Mouse (Mus musculus) left cerebral cortex, postnatal 4 days (tissue): ENCODE measurements at regions not wholly inside any gene's neighbourhood (a gene's known extent, or its start where the extent isn't known, plus 50 kb on each side); places are given as distances from the start of the nearest gene placed in this dataset.

ENCODE experiments used
- DNase-seq: peaks from one replicate; pipeline ENCODE4 v3.0.0-alpha.2; 2022
- intact Hi-C: fragments of 180-260 bp; cut with DNase I; formaldehyde crosslinking; loops from one replicate; pipeline ENCODE4 v1.15.1; 2025

DNA sequence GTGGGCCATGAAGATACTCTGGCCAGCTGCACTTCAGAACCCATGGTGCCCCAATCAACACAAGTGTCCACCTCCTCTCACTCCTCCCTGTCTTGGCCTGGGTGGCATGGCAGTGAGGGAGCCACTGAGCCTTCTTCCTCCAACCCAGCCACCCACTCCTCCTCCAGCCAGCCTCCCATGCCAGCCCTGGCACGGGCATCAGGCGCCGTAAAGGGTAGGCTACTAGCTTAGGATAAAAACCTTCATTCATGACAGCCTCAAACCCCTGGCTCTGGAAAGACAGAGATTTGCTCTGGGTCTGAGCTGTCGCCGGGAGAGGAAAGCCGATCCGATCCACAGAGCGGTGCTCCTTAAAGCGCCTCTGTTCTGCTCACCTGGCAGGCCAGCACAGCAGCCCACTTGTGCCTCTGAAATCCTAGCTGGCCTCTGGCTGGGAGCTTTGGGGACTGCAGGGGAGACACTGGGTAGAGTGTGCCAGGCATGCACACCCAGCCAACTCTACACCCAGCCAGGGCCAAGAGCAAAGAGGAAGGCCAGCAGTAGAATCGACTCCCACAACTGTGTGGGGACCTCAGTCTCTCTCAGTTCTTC lies 268.2 kb upstream of the Zmiz1 start:
- DNase-seq, result peak; percentile 39
- intact Hi-C loops, result no loop called here

DNA sequence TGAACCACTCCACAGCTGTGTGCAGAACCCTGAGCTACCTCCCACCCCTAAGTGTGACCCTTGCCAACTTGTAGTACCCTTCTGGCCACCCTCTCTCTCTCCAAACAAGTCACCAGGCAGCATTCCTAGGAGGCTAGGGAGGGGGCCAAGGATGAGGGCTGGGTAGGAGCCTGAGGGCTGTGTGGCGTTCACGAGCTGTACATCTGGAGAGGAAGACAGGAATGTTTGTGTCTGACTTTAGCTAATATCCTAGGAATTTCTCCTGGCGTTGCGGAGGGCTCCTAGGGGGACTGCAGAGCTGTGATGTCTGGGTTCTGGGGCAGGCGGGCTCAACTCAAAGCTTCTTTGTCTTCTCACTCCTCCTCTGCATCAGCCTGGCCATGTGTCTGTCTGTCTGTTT lies 262.2 kb upstream of the Zmiz1 start:
- intact Hi-C loops, result no loop called here
- no peak for DNase-seq

DNA sequence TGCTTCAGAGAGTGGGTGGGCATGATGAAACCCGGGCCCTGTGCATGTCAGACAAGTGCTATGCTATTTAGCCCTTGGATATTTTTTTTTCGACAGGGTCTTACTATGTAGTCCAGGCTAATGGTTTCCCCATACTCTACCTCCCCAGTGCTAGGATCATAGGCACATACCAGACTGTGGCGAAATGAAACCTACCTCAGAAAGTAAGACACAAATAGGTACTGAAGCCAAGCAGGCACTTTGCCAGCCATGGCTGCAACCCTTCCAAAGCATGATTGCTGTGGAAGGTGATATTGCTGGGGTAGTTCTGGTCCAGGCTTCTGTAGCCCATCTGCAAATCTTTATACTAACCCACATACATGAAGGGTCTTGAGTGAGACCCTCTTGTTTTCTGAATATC lies 259.1 kb upstream of the Zmiz1 start:
- intact Hi-C loops, result no loop called here
- DNase-seq, result peak; percentile 26

DNA sequence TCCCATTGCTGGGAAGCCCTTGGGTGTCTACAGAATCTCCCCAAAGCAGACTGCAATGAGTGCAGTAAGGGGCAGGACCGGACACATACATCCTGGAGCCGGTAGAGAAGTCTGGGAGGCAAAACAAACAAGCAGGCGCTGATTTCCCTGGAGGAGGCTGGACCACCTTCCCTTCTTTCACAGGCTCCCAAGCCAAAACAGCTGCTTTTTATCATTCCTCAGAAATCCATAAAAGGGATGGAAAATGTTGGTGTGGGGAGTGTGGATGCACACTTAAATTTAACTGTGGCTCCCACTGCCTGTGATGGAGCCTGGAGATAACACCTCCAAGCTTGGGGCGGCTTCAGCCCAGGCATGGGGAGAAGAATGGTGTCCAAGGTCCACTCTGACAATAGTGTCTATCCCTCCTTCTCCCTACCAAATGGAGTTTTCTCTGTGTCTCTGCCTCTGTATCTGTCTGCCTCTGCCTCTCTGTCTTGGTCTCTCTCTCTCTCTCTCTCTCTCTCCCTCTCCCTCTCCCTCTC lies 258.3 kb upstream of the Zmiz1 start:
- no peak for DNase-seq
- intact Hi-C loops, result no loop called here

DNA sequence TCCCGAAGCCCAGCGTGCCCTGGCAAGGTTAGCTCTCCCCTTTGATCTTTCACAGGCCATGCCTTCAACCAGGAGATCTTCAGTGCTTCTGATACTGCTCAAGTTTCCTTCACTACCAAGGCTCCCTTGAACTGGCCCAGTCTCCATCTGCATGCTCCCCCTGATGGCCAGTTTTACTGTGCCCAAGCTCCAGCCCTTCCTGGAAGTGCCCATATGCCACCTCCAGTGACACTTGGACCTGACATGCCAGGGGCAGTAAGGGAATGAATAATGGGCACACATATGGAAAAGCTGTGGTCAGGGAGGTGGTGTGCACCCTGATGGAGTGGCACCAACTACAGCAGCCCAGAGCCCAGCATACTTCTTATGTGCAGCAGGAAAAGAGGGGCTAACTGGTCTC lies 256.7 kb upstream of the Zmiz1 start:
- intact Hi-C loops, result no loop called here
- DNase-seq, result no peak

DNA sequence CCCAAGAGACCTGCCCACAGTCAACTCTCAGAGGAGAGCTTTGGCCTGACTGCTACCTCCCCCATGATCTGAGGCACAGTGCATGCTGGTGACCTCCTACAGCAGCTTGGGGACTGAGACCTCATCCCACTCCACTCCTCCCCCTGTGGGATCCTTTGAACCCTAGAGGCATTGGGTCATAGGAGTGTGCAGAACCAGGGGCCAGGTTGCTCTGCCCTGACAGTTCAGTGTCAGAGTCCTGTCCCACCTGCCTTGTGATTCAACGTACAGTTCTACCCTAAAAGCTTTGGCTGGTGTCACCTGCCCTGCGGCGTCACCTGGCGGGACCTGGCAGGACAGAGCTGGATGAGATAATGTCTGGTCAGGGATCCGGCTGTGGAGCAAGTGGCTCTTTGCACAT lies 254.9 kb upstream of the Zmiz1 start:
- intact Hi-C loops, result no loop called here
- DNase-seq, result no peak

DNA sequence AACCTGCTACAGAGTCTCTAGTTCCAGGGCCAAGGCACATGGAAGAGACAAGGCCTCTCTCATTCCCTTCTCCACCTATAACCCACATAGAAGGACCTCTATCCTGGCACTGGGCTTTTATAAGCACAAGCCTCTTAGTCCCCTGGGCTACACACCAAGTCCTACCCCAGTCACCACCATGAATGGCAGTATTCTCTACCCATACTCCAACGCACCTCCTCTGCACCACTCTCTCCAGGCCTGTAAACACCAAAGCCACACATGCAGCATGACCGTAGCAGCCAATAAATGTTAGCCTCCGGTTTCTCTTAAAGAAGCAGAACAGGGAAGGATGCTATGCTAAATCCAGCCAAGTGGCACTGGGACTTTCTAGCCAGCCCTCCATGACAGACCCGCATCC lies 252.1 kb upstream of the Zmiz1 start:
- intact Hi-C loops, result no loop called here

DNA sequence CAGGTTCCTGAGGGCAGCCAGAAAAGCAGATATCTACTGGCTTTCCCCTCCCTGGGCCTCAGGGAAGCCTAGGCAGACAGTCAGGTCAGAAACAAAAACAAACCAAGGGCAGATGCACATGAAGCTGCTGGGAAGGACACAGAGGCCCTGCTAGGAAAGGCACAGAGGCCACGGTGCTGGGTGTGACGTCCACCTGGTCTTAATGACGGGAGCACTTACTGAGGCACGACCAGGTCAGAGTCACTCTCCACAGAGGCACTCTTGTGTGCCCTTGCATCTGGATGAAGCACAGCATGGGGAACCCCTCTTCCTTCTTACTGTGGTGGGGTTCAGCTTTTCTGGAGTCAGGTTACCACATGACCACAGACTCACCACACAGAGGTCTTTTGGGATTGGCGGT lies 251.6 kb upstream of the Zmiz1 start:
- intact Hi-C loops, result no loop called here
- no peak for DNase-seq

More for the DNA sequence above, 252.1 kb upstream of the Zmiz1 start:
- no peak for DNase-seq

DNA sequence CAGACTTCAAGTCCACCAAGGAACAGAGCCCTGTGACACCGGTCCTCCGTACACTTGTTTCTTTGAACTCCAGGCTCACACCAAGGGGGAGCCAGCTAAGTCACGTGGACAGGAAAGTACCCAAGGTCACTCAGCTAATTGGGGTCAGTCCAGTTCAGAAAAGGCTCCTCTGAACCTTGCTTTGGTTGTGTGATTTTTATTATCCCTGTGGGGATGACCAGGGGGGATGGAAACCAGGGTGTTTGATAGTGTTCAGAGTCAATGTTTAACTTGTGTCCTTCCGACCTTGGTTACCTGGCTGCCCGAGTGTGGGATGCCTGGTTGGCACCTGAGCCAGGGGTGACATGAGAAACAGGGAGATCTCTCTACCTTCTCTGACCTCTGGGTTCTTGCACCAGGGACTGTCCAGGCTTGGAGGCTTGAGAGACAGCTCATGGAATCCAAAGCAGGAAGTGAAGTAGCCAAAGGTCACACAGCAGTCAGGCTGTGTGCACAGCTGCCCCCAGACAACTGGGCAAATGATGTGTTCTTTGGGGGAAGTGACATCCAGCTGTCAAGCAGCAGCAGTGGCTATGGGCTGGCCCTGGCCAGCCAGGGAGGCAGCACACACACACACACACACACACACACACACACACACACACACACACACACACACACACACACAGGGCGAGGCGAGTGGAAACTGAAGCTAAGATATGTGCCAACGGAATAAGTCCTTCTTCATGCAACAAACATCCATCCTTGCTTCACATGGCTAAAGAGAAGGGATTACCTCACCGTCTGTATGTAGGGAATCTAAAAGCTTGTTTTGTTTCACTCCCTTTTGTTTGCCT lies 250.5 kb upstream of the Zmiz1 start:
- intact Hi-C loops, result no loop called here
- no peak for DNase-seq

DNA sequence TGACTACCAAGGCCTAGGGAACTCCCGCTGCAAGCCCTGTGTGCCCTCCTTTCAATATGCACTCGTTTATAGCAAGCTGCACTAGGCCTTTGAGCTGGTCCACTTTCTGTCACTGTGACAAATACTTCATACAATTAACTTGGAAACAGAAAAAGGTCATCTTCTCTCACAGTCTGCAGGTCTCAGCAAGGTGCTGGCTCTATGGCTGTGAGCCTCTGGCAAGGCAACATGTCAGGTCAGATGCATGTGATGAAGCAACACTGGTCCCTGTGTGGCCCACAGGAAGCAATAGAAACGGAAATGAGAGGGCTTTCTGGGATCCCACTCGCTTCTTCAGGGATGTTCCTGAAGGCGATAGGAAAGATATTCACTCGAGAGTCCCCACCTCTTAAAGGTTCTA lies 245.9 kb upstream of the Zmiz1 start:
- intact Hi-C loops, result no loop called here
- DNase-seq, result no peak

DNA sequence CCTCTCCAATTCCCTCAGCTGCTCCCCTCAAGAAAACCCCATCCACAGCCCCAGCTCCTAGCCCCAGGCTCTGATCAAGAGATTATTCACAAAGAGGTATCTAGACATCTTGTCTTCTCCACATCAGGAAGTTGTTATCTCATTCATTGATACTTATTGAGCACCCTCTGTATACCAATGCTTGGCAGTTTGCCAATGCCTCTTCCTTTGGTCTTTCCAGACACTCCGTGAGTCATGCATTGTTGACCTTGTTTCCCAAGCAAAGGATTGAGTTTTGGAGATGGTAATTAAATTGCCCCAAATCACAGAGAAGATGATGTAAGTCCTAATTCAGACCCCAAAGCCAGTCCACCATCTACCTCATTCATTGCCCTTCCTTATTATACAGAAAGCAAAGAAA lies 235.9 kb upstream of the Zmiz1 start:
- DNase-seq, result no peak
- intact Hi-C loops, result no loop called here

DNA sequence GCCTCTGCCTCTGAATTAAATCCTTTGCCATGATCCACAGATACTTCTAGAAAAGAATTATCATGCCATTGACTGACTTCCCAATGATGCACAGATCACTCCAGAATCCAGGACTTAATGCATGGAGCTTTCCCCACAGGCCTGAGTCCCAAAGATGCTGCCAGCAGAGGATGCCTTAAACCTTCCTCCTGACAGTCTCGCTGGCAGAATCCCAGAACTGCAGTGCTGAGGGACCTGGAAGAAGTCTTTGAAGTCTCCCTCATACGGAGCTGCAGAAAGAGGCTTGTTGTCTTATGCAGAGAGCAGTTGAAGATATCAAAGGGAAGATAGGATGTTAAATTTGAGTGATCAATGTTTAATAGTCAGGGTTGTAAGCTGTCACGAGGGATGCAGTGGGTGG lies 233.8 kb upstream of the Zmiz1 start:
- DNase-seq, result no peak
- intact Hi-C loops, result no loop called here

DNA sequence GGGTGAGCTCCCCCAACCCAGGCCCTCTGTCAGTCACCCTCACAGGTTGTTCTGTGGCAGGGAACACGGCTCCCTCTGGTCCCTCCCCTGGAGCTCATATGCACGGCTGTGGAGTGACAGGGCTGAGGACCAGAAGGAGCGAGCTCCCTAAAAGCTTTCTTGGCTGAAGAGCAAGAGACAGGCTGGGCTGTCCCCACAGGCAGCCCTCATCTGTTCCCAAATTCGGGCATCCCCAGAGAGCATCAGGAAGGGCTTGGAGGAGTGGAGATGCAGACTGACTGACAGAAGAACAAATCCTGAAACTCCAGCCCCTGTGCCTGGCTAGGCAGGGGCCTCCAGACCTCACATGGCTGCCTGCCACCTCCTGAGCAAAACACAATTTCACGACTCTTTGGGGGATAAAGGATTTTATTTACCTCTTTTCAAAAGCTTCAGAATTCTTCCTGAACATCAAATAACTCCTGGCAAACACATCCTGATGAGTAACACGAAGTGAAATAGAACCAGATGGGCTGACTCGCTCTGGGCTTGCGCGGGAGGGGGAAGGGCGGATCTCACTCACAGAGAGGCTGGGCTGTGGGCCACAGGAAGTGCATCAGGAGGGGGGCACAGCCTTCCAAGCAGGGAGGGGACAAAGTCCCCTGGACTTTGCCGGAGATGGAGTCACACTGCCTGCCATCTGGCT lies 232.7 kb upstream of the Zmiz1 start:
- peak; percentile 96 for DNase-seq
- intact Hi-C loops, result no loop called here

DNA sequence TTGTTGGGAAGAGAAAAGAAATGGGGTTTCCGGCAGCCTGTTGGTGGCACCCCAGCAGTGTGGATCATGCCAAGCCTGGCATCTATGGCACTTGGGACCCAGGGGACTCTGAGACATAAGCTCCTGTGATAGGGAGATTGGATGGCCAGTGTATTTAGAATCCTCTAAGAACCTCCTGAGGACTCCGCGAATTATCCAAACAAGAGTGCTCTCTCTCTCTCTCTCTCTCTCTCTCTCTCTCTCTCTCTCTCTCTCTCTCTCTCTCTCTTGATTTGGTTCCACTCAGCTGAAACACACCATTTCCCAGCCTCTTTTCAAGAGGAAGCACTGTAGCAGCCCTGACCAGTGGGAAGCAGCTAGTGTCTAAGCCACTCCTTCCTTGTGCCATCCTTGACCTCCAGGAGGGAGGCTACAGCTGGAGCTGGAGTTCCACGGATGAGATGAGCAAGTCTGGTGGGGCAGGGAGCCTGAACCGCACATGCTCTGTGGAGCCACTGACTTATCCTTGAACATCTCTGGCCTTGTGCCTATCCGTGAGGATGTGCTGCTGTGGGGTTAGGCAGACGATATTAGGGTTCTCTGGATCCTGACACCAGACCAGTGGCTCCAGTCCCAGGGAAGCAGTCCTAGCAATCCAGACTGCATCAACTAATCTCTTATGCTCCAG lies 232.0 kb upstream of the Zmiz1 start:
- DNase-seq, result no peak
- intact Hi-C loops, result no loop called here

DNA sequence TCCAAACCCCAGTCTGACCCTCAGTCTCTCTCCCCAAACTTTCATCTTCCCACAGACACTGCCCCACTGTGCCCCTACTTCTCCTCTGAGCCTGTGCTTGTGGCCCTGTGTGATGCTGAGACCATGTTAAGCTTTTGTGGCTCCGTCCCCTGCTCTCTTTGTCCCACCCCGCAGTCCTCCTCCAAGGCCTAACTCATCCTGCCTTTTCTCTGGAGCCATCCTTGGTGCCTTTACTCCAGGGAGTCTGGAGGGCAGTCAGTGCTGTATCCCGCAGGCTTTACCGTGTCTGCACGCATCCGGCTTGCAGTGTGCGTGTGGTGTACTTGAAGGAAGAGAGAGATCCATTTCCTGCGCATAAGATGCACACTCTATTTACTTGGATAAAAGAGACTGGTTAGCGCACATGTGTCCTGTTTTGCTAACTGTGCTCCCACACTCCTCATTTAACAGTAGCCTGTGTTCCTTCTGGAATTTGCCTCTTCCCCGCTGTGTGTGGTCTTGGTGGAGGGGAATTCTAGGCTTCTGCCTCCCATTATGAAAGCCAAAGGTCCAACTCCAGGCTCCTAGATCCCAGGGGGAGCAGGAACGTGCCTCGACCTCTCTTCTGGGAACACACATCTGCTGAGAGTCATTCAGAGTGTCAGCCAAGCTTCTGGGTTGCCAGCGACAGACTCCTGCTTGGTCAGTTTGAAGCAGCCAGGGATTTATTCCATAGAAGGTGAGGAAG lies 230.5 kb upstream of the Zmiz1 start:
- intact Hi-C loops, result no loop called here
- no peak for DNase-seq

DNA sequence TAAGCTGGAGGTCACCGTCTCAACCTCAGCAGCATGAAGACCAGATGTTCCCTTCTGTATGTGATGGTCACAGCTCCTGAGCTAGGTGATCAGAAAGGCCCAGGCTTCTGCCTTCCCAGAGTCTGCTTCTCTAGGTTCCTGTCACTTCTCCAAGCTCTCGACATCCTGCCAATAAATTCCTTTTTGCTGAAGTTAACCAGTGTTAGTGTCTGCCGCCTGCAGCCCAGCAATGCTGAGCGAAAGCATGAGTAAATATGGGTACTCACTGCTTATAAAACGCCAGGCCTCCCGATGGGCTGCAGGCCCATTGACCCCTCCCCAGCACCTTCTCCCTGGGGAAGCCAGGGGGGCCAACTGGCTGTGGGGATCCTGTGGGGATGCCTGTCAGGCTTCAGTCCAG lies 229.4 kb upstream of the Zmiz1 start:
- intact Hi-C loops, result no loop called here
- DNase-seq, result peak; percentile 33

DNA sequence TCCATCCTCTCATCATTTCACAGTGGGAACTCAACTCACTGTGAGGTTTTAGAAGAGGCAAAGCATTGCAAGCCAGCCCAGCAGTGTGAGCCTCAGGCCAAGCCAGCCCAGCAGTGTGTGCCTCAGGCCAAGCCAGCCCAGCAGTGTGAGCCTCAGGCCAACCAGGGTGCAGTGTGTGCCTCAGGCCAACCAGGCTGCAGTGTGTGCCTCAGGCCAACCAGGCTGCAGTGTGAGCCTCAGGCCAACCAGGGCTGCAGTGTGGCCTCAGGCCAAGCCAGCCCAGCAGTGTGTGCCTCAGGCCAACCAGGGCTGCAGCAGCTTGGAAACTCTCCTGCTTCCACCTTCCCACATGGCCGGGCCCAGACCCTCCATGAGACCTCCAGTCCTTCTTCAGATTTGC lies 227.1 kb upstream of the Zmiz1 start:
- DNase-seq, result peak; percentile 79
- intact Hi-C loops, result no loop called here

DNA sequence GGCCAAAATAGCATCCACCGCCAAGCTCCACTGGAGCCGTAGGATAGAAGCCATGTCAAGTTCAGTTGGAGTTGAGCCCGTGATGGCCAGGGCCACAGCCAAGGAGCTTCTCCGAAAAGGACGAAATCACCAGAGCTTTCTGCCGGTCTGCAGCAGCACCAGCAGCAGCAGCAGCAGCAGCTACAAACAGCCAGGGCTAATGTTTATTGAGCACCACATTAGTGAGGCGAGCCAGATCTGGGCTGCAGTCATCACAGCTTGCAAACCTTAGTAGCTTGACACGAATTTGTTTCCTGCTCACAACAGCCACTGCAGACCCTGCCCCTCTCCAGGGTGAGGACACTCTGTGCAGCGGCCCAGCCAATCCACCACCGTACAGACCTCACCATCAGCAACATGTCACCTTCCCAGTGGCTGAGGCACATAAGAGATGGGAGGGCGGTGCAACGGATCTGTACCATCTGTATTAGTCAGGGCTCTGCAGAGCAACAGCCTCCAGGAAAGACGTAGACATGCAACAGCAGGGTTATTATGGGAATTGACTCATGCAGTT lies 222.5 kb upstream of the Zmiz1 start:
- DNase-seq, result peak; percentile 57
- intact Hi-C loops, result no loop called here

DNA sequence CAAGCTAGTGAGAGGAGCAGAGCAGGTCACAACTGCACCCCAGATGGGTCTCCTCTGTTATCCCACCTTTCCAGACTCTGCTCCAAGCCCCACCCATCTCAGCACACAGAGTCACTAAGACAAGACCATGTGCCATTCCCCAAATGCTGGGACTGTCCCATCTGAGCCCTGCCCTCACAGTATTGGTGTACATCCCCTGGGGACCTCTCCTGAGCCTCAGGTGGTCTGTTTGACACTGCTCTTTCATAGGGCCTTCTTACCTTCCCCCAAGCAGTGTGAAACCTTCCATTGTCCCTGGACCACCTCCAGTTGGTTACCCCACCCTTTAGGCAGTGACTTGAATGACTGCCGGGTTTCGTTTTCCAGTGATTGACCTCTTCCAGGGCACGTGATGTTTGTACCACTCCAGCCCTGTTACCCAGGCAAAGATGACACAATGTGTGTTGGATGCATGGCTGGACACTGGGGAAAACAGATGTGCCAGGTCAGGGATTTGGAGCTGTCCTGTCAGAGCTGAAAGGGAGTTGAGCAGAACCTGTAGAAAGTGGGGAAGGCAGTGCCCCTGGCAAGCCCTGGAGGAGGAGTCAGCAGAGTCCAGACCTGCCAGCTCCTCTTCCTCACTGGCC lies 219.5 kb upstream of the Zmiz1 start:
- intact Hi-C loops, result no loop called here
- no peak for DNase-seq

DNA sequence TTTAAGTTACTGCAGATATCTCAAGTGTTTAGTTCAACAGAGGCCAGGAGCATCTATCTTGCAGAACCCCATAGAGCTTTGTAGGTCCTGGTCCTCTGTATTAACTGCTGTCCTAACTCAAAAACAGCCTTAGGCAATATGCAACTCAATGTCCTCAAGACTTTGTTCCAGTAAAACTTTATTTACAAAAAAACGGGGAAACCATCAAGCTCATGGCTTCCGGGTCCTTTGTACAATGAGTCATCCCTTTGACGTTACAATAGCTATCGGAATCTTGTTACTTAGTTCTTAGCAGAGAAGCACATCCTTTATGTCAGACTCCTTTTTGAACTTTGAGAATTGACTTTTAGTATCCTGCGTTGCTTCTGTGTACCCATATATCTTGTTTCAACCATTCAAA lies 216.2 kb upstream of the Zmiz1 start:
- intact Hi-C loops, result no loop called here
- no peak for DNase-seq
